Mouse (Mus musculus) urinary bladder, adult 18-20 months (tissue): ENCODE results near the gene Ada.

ENCODE experiments used
- DNase-seq, 2 experiments: peaks; one replicate each; pipeline ENCODE4 v3.0.0; 2022; ENCODE audit warnings: low spot score in 2 of 2, mixed read lengths in 2 of 2

Ada gene

GRCm38 (mm10) chr2:163749647-163750611 is at the start of gene Ada:
Gene Ada, minus strand, starts transcription at chr2:163750239.
- DNase-seq = peak; percentile 11 to 50

- peak in 1 of 2 experiments; percentile 30 for DNase-seq
Observed at GRCm38 (mm10) chr2:163798411-163798810, 48.4 kb upstream of the Ada start.

GRCm38 (mm10) chr2:163788484-163788883 is 38.4 kb upstream of the Ada start:
- DNase-seq = peak; percentile 20 to 42

GRCm38 (mm10) chr2:163787709-163788108 is 37.7 kb upstream of the Ada start:
- no peak for DNase-seq

GRCm38 (mm10) chr2:163787086-163787485 is 37.0 kb upstream of the Ada start:
- no peak for DNase-seq

- DNase-seq = no peak
Observed at GRCm38 (mm10) chr2:163783901-163784300, 33.9 kb upstream of the Ada start.

- DNase-seq = no peak
Observed at GRCm38 (mm10) chr2:163783368-163783767, 33.3 kb upstream of the Ada start.

- no peak for DNase-seq
Observed at GRCm38 (mm10) chr2:163778896-163779295, 28.9 kb upstream of the Ada start.

GRCm38 (mm10) chr2:163777061-163777460 is 27.0 kb upstream of the Ada start:
- DNase-seq = no peak

- DNase-seq = no peak
Observed at GRCm38 (mm10) chr2:163776661-163777060, 26.6 kb upstream of the Ada start.

- no peak for DNase-seq
Observed at GRCm38 (mm10) chr2:163770731-163771130, 20.7 kb upstream of the Ada start.

- no peak for DNase-seq
Observed at GRCm38 (mm10) chr2:163766890-163767289, 16.9 kb upstream of the Ada start.

- no peak for DNase-seq
Observed at GRCm38 (mm10) chr2:163766261-163766660, 16.2 kb upstream of the Ada start.

- DNase-seq = no peak
Observed at GRCm38 (mm10) chr2:163761402-163761801, 11.4 kb upstream of the Ada start.

GRCm38 (mm10) chr2:163760589-163760988 is 10.6 kb upstream of the Ada start:
- no peak for DNase-seq

- DNase-seq = no peak
Observed at GRCm38 (mm10) chr2:163758146-163758545, 8.1 kb upstream of the Ada start.

- DNase-seq = peak in 1 of 2 experiments; percentile 20
Observed at GRCm38 (mm10) chr2:163756723-163757122, 6.7 kb upstream of the Ada start.

- DNase-seq = no peak
Observed at GRCm38 (mm10) chr2:163754228-163754627, 4.2 kb upstream of the Ada start.

- no peak for DNase-seq
Observed at GRCm38 (mm10) chr2:163744801-163745570, 5.1 kb downstream of the Ada start.

GRCm38 (mm10) chr2:163743357-163743756 is 6.7 kb downstream of the Ada start:
- DNase-seq = no peak

GRCm38 (mm10) chr2:163742656-163743055 is 7.4 kb downstream of the Ada start:
- no peak for DNase-seq

GRCm38 (mm10) chr2:163735980-163736379 is 14.1 kb downstream of the Ada start:
- DNase-seq = no peak

- DNase-seq = no peak
Observed at GRCm38 (mm10) chr2:163735163-163735562, 14.9 kb downstream of the Ada start.
